Mouse (Mus musculus): ENCODE data around the gene Gm21317. TPM values are rescaled to one million over a fixed set of nuclear protein-coding genes. Genes with fewer than 3 reads are reported as not detected.
"Not testable (repeated sequence)": the region's sequence is repeated elsewhere in the genome, so short reads cannot be mapped to it uniquely, and the experiment has no call there.

The Gm21317 gene
- total RNA-seq (2015), result not detected in 2 replicates
- total RNA-seq (2017), result not detected in 2 replicates

GRCm38 (mm10) chrY:82224927-82225326 lies at the start of gene Gm21317:
Gene Gm21317, plus strand, starts transcription at chrY:82225227.
- ATAC-seq (ENCODE audit: poor library complexity, severe bottlenecking), result not testable (repeated sequence)

Data from megakaryocyte, adult 5-6 weeks (primary cell).